Mouse (Mus musculus) intestine, embryonic 16.5 days (tissue): ENCODE measurements around the gene Klf12. TPM values are rescaled to one million over a fixed set of nuclear protein-coding genes. Genes with fewer than 3 reads are reported as not detected.

Experiments used
- ATAC-seq: fragments of 200-750 bp; cut with Nextera tagmentation; 2 replicates; pipeline ENCODE4 v1.8.0; 2017; ENCODE audit warnings: moderate TSS enrichment, moderate library complexity
- H3K27ac ChIP-seq: fragments of 300-500 bp; sonication (generic); 2 replicates; pipeline ENCODE4 v1.5.1; 2014; ENCODE audit warnings: mild to moderate bottlenecking, low read length
- H3K27me3 ChIP-seq: fragments of 300-500 bp; sonication (generic); replicated peaks from 2 replicates; pipeline ENCODE4 v1.6.1; 2014; ENCODE audit warnings: low read length, control low read depth, mixed read lengths; ENCODE audit not compliant: control insufficient read depth, insufficient read depth
- H3K36me3 ChIP-seq: fragments of 300-500 bp; sonication (generic); 2 replicates; pipeline ENCODE4 v1.6.1; 2014; ENCODE audit warnings: low read length, control low read depth; ENCODE audit not compliant: control insufficient read depth, insufficient read depth
- H3K4me1 ChIP-seq: fragments of 300-500 bp; sonication (generic); 2 replicates; pipeline ENCODE4 v1.6.1; 2014; ENCODE audit warnings: low read length, control low read depth, mixed read lengths; ENCODE audit not compliant: control insufficient read depth, insufficient read depth
- H3K4me2 ChIP-seq: fragments of 300-500 bp; sonication (generic); 2 replicates; pipeline ENCODE4 v1.6.1; 2014; ENCODE audit warnings: low read depth, low read length, control low read depth
- H3K4me3 ChIP-seq: fragments of 300-500 bp; sonication (generic); 2 replicates; pipeline ENCODE4 v1.5.1; 2014; ENCODE audit warnings: mild to moderate bottlenecking, low read length
- H3K9ac ChIP-seq: fragments of 300-500 bp; sonication (generic); 2 replicates; pipeline ENCODE4 v1.6.1; 2014; ENCODE audit warnings: low read depth, low read length
- H3K9me3 ChIP-seq: fragments of 300-500 bp; sonication (generic); 2 replicates; pipeline ENCODE4 v1.6.1; 2016; ENCODE audit warnings: low read length, control low read depth; ENCODE audit not compliant: control insufficient read depth
- WGBS: fragments of 180-500 bp; shearing (Covaris S2); extraction: QIAGEN DNeasy Blood & Tissue Kit; methylation state at CpG from one replicate; pipeline ENCODE4 v1.1.7; 2014; 5-methylcytosine and 5-hydroxymethylcytosine counted together
- polyA plus RNA-seq: library from polyadenylated mRNA; unstranded; fragments of >200 nt; fragmentation: Nextera tagmentation; extraction: Ambion mirVana; gene quantifications from 2 replicates; pipeline ENCODE4 v1.2.1, GENCODE M21; 2015

The Klf12 gene
- polyA plus RNA-seq, 1 experiment from 2014 or later, result 8.6 TPM

GRCm38 (mm10) chr14:100095730-100096129, 188.7 kb downstream of the Klf12 start:
- WGBS, result 56% methylated on average over 3 of the region's 3 CpGs
- H3K27ac ChIP-seq, result no peak overlapping the region

GRCm38 (mm10) chr14:100090517-100090916, 194.0 kb downstream of the Klf12 start:
- no peaks in the 10 kb centered on the region for H3K36me3 ChIP-seq
- no peak for ATAC-seq
- H3K9me3 ChIP-seq, result no peaks in the 10 kb centered on the region
- H3K4me1 ChIP-seq, result no peaks in the 10 kb centered on the region
- H3K4me3 ChIP-seq, result no peak overlapping the region
- no peak overlapping the region for H3K9ac ChIP-seq
- H3K4me2 ChIP-seq, result no peak overlapping the region
- H3K27ac ChIP-seq, result no peak overlapping the region
- H3K27me3 ChIP-seq, result no peaks in the 10 kb centered on the region
- WGBS, result 96% methylated on average over 1 of the region's 1 CpGs

More at GRCm38 (mm10) chr14:100095730-100096129, 188.7 kb downstream of the Klf12 start:
- ATAC-seq, result peak; percentile 90
- H3K9me3 ChIP-seq, result no peaks in the 10 kb centered on the region
- 0 out of 2 replicates have a peak, but pooled peaks cover 4% of the 10 kb centered on the region for H3K4me1 ChIP-seq
- H3K4me2 ChIP-seq, result no peak overlapping the region
- no peaks in the 10 kb centered on the region for H3K27me3 ChIP-seq
- H3K36me3 ChIP-seq, result no peaks in the 10 kb centered on the region
- H3K4me3 ChIP-seq, result no peak overlapping the region
- H3K9ac ChIP-seq, result no peak overlapping the region

GRCm38 (mm10) chr14:100079620-100080019, 204.9 kb downstream of the Klf12 start:
- 74% methylated on average over 4 of the region's 4 CpGs for WGBS
- Histone ChIP-seq H3K27me3 (no peaks in the 10 kb centered on the region), H3K9me3 (no peaks in the 10 kb centered on the region), H3K9ac (no peak overlapping the region), H3K36me3 (no peaks in the 10 kb centered on the region), H3K4me3 (no peak overlapping the region), H3K27ac (no peak overlapping the region), H3K4me1 (no peaks in the 10 kb centered on the region), H3K4me2 (no peak overlapping the region)
- ATAC-seq, result no peak

- Histone ChIP-seq H3K9me3 (no peaks in the 10 kb centered on the region), H3K4me2 (no peak overlapping the region), H3K27ac (no peak overlapping the region), H3K36me3 (no peaks in the 10 kb centered on the region), H3K9ac (no peak overlapping the region), H3K4me1 (no peaks in the 10 kb centered on the region), H3K4me3 (no peak overlapping the region), H3K27me3 (no peaks in the 10 kb centered on the region)
- no peak for ATAC-seq
- 73% methylated on average over 12 of the region's 12 CpGs for WGBS
Observed at GRCm38 (mm10) chr14:100072431-100073195, 211.9 kb downstream of the Klf12 start.

GRCm38 (mm10) chr14:100069543-100070090, 214.9 kb downstream of the Klf12 start:
- H3K4me1 ChIP-seq, result no peaks in the 10 kb centered on the region
- ATAC-seq, result no peak
- H3K27ac ChIP-seq, result no peak overlapping the region
- no peak overlapping the region for H3K4me3 ChIP-seq
- 60% methylated on average over 2 of the region's 2 CpGs for WGBS
- no peaks in the 10 kb centered on the region for H3K36me3 ChIP-seq
- no peak overlapping the region for H3K4me2 ChIP-seq
- H3K9ac ChIP-seq, result no peak overlapping the region
- H3K27me3 ChIP-seq, result no peaks in the 10 kb centered on the region
- no peaks in the 10 kb centered on the region for H3K9me3 ChIP-seq

- Histone ChIP-seq H3K27me3 (no peaks in the 10 kb centered on the region), H3K4me2 (no peak overlapping the region), H3K36me3 (no peaks in the 10 kb centered on the region), H3K4me3 (no peak overlapping the region), H3K4me1 (no peaks in the 10 kb centered on the region), H3K27ac (no peak overlapping the region), H3K9me3 (no peaks in the 10 kb centered on the region), H3K9ac (no peak overlapping the region)
- ATAC-seq, result no peak
- WGBS, result 62% methylated on average over 5 of the region's 5 CpGs
Observed at GRCm38 (mm10) chr14:100068715-100069114, 215.8 kb downstream of the Klf12 start.

GRCm38 (mm10) chr14:100062516-100062915, 222.0 kb downstream of the Klf12 start:
- Histone ChIP-seq H3K4me3 (no peak overlapping the region), H3K27me3 (no peaks in the 10 kb centered on the region), H3K36me3 (no peaks in the 10 kb centered on the region), H3K4me2 (no peak overlapping the region), H3K4me1 (no peaks in the 10 kb centered on the region), H3K9ac (no peak overlapping the region), H3K9me3 (no peaks in the 10 kb centered on the region), H3K27ac (no peak overlapping the region)
- ATAC-seq, result no peak
- 97% methylated on average over 1 of the region's 1 CpGs for WGBS

GRCm38 (mm10) chr14:100054150-100054549, 230.3 kb downstream of the Klf12 start:
- Histone ChIP-seq H3K4me2 (no peak overlapping the region), H3K9me3 (no peaks in the 10 kb centered on the region), H3K27ac (no peak overlapping the region), H3K4me1 (no peaks in the 10 kb centered on the region), H3K4me3 (no peak overlapping the region), H3K36me3 (no peaks in the 10 kb centered on the region), H3K27me3 (no peaks in the 10 kb centered on the region), H3K9ac (no peak overlapping the region)
- ATAC-seq, result no peak
- WGBS, result 68% methylated on average over 2 of the region's 2 CpGs

GRCm38 (mm10) chr14:100053456-100053855, 231.0 kb downstream of the Klf12 start:
- Histone ChIP-seq H3K4me1 (no peaks in the 10 kb centered on the region), H3K9ac (no peak overlapping the region), H3K36me3 (no peaks in the 10 kb centered on the region), H3K9me3 (no peaks in the 10 kb centered on the region), H3K4me3 (no peak overlapping the region), H3K4me2 (no peak overlapping the region), H3K27ac (no peak overlapping the region), H3K27me3 (no peaks in the 10 kb centered on the region)
- ATAC-seq, result no peak
- WGBS, result 79% methylated on average over 4 of the region's 4 CpGs
